Mouse (Mus musculus) adipose tissue, adult 10 weeks (tissue): ENCODE data around the gene Ptchd3. TPM values are rescaled to one million over a fixed set of nuclear protein-coding genes. Genes with fewer than 3 reads are reported as not detected.

Experiments used
- polyA plus RNA-seq: library from polyadenylated mRNA; stranded (reverse); fragments of 350-450 nt; fragmentation: Illumina TruSeq; extraction: RNeasy Lipid Tissue Mini Kit (QIAGEN cat#74804); gene quantifications from one replicate; pipeline ENCODE4 v1.2.3, GENCODE M21; 2014; ENCODE audit warnings: low read depth, low replicate concordance

The Ptchd3 gene
- 0.78 TPM for polyA plus RNA-seq

DNA sequence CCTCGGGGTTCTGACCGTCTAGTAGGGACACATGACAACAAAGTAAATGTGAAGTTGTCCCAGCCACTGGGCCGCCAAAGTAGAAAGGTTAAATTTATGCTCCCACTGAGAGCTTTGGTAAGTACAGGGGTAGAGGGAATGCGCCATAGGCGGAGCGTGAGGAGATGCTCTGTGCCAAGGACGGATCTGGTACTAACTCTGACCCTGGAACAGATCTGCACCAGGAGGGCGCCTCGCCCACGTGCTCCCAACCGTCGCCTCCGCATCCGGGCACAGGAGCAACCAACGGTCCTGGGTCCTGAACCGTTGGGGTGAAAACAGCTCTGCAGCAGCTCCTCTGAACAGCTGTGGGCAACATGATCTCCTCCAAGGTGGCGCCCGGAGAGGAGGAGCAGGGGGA, at the start of gene Ptchd3:
Ptchd3 (plus strand) TSS at position 301 of the 400 bp plus-strand sequence.

Other genes starting within 250 kb of the Ptchd3 start
- 10.7 TPM for gene B3gntl1, start 157.1 kb upstream of the Ptchd3 start, polyA plus RNA-seq
- 37.3 TPM for gene Metrnl, start 128.7 kb upstream of the Ptchd3 start, polyA plus RNA-seq